Mouse (Mus musculus): ENCODE data around the gene Pfn1. TPM values are rescaled to one million over a fixed set of nuclear protein-coding genes. Genes with fewer than 3 reads are reported as not detected.

The Pfn1 gene
- total RNA-seq, 2 experiments from 2014 or later = 346 to 373 TPM

Other genes starting within 250 kb of the Pfn1 start
- gene Pelp1, start 244.6 kb downstream of the Pfn1 start, total RNA-seq (2021) = 10 to 100 TPM; 33.3 to 36.2 TPM
- gene Arrb2, start 222.0 kb downstream of the Pfn1 start, total RNA-seq (2021) = 100 to 1,000 TPM; 103 to 112 TPM
- 10 to 100 TPM; 13.2 to 17.3 TPM for gene Med11, start 202.7 kb downstream of the Pfn1 start, total RNA-seq (2021)
- under 1 TPM; 0.25 to 0.46 TPM for gene Zmynd15, start 195.2 kb downstream of the Pfn1 start, total RNA-seq (2021)
- under 1 TPM; 0.68 to 0.97 TPM for gene Cxcl16, start 194.7 kb downstream of the Pfn1 start, total RNA-seq (2021)
- not detected for gene Tm4sf5, start 149.4 kb downstream of the Pfn1 start, total RNA-seq (2021)
- gene Vmo1, start 140.0 kb downstream of the Pfn1 start, total RNA-seq (2021) = not detected
- not detected for gene Gltpd2, start 135.4 kb downstream of the Pfn1 start, total RNA-seq (2021)
- gene Psmb6, start 129.3 kb downstream of the Pfn1 start, total RNA-seq (2021) = 100 to 1,000 TPM; 174 to 193 TPM
- gene Gm40193, start 121.7 kb downstream of the Pfn1 start, total RNA-seq (2021) = not detected
- 10 to 100 TPM; 17.5 to 17.7 TPM for gene Pld2, start 114.6 kb downstream of the Pfn1 start, total RNA-seq (2021)
- 100 to 1,000 TPM; 448 to 494 TPM for gene Mink1, start 91.8 kb downstream of the Pfn1 start, total RNA-seq (2021)
- 1 to 10 TPM; 1.2 to 1.7 TPM for gene 4930544D05Rik, start 38.8 kb downstream of the Pfn1 start, total RNA-seq (2021)
- gene Chrne, start 35.4 kb downstream of the Pfn1 start, total RNA-seq (2021) = not detected
- gene Gp1ba, start 15.5 kb downstream of the Pfn1 start, total RNA-seq (2021) = not detected
- 10 to 100 TPM; 85.6 to 88.0 TPM for gene Rnf167, start 7.4 kb downstream of the Pfn1 start, total RNA-seq (2021)
- 100 to 1,000 TPM; 115 to 119 TPM for gene Slc25a11, start 7.2 kb downstream of the Pfn1 start, total RNA-seq (2021)
- gene Eno3, start 2.6 kb upstream of the Pfn1 start, total RNA-seq (2021) = 1 to 10 TPM; 5.2 to 7.4 TPM
- 10 to 100 TPM; 48.2 to 50.8 TPM for gene Spag7, start 14.8 kb upstream of the Pfn1 start, total RNA-seq (2021)
- 100 to 1,000 TPM; 362 to 388 TPM for gene Camta2, start 33.5 kb upstream of the Pfn1 start, total RNA-seq (2021)
- 1 to 10 TPM; 3.0 to 3.5 TPM for gene Inca1, start 45.5 kb upstream of the Pfn1 start, total RNA-seq (2021)
- gene Kif1c, start 45.9 kb upstream of the Pfn1 start, total RNA-seq (2021) = 10 to 100 TPM; 75.2 to 83.8 TPM
- 10 to 100 TPM; 21.9 to 23.2 TPM for gene Zfp3, start 109.6 kb upstream of the Pfn1 start, total RNA-seq (2021)
- gene Scimp, start 157.9 kb upstream of the Pfn1 start, total RNA-seq (2021) = not detected
- gene Rabep1, start 190.1 kb upstream of the Pfn1 start, total RNA-seq (2021) = 100 to 1,000 TPM; 126 to 128 TPM

Measured in layer of hippocampus, postnatal 36 days (tissue).